Mouse (Mus musculus) forebrain, embryonic 10.5 days (tissue): ENCODE data around the gene Bbs9. TPM values are rescaled to one million over a fixed set of nuclear protein-coding genes. Genes with fewer than 3 reads are reported as not detected.
"Not testable (repeated sequence)": the region's sequence is repeated elsewhere in the genome, so short reads cannot be mapped to it uniquely, and the experiment has no call there.

Experiments used
- DNase-seq: peaks from one replicate; pipeline ENCODE4 v3.0.0-alpha.2; 2017; ENCODE audit warnings: low spot score; ENCODE audit errors: extremely low spot score
- H3K27ac ChIP-seq: fragments of 300-500 bp; sonication (generic); 2 replicates; pipeline ENCODE4 v1.5.1; 2016; ENCODE audit warnings: mild to moderate bottlenecking
- H3K27me3 ChIP-seq: fragments of 300-500 bp; sonication (generic); 2 replicates; pipeline ENCODE4 v1.6.1; 2016; ENCODE audit warnings: mild to moderate bottlenecking; ENCODE audit not compliant: poor library complexity, severe bottlenecking
- H3K36me3 ChIP-seq: fragments of 300-500 bp; sonication (generic); replicated peaks from 2 replicates; pipeline ENCODE4 v1.6.1; 2016; ENCODE audit warnings: mild to moderate bottlenecking, moderate library complexity
- H3K4me1 ChIP-seq: fragments of 300-500 bp; sonication (generic); 2 replicates; pipeline ENCODE4 v1.6.1; 2016
- H3K4me3 ChIP-seq: fragments of 300-500 bp; sonication (generic); 2 replicates; pipeline ENCODE4 v1.5.1; 2016; ENCODE audit warnings: mild to moderate bottlenecking, moderate library complexity
- H3K9me3 ChIP-seq: fragments of 300-500 bp; sonication (generic); 2 replicates; pipeline ENCODE4 v1.6.1; 2016; ENCODE audit warnings: mild to moderate bottlenecking, moderate library complexity
- WGBS: fragments of 180-500 bp; shearing (Covaris S2); methylation state at CpG from one replicate; pipeline ENCODE4 v1.1.7; 2016; 5-methylcytosine and 5-hydroxymethylcytosine counted together
- polyA plus RNA-seq: library from polyadenylated mRNA; unstranded; fragments of >200 nt; fragmentation: Nextera tagmentation; extraction: Ambion mirVana; gene quantifications from 2 replicates; pipeline ENCODE4 v1.2.1, GENCODE M21; 2016

Bbs9 gene
- polyA plus RNA-seq, 1 experiment from 2014 or later: 14.6 TPM

GRCm38 (mm10) chr9:22697811-22698210 lies 222.3 kb downstream of the Bbs9 start:
- no peak for DNase-seq
- WGBS: 64% methylated on average over 4 of the region's 4 CpGs
- H3K9me3 ChIP-seq: peaks cover 4% of the 10 kb centered on the region; the same call in 1 of the 2 replicates
- H3K27ac ChIP-seq: no peak overlapping the region
- no peak overlapping the region for H3K4me3 ChIP-seq
- no peaks in the 10 kb centered on the region for H3K36me3 ChIP-seq
- H3K4me1 ChIP-seq: peaks cover 9% of the 10 kb centered on the region
- no peaks in the 10 kb centered on the region for H3K27me3 ChIP-seq

GRCm38 (mm10) chr9:22698501-22698900 lies 223.0 kb downstream of the Bbs9 start:
- no peaks in the 10 kb centered on the region for H3K27me3 ChIP-seq
- peaks cover 10% of the 10 kb centered on the region for H3K9me3 ChIP-seq
- H3K4me3 ChIP-seq: no peak overlapping the region
- H3K36me3 ChIP-seq: no peaks in the 10 kb centered on the region
- H3K4me1 ChIP-seq: peaks cover 9% of the 10 kb centered on the region
- 10% methylated on average over 1 of the region's 1 CpGs for WGBS
- H3K27ac ChIP-seq: no peak overlapping the region
- no peak for DNase-seq

- H3K4me1 ChIP-seq: peaks cover 24% of the 10 kb centered on the region
- DNase-seq: no peak
- peaks cover 17% of the 10 kb centered on the region for H3K9me3 ChIP-seq
- H3K36me3 ChIP-seq: no peaks in the 10 kb centered on the region
- H3K27me3 ChIP-seq: peaks cover 18% of the 10 kb centered on the region
- H3K27ac ChIP-seq: no peak overlapping the region
- 93% methylated on average over 1 of the region's 1 CpGs for WGBS
- no peak overlapping the region for H3K4me3 ChIP-seq
These were observed 226.6 kb downstream of the Bbs9 start for GRCm38 (mm10) chr9:22702065-22702611.

GRCm38 (mm10) chr9:22702812-22703367 lies 227.4 kb downstream of the Bbs9 start:
- Histone ChIP-seq H3K4me1 (peaks cover 31% of the 10 kb centered on the region), H3K4me3 (no peak overlapping the region), H3K27ac (no peak overlapping the region), H3K36me3 (no peaks in the 10 kb centered on the region), H3K27me3 (peaks cover 18% of the 10 kb centered on the region), H3K9me3 (peaks cover 17% of the 10 kb centered on the region)
- DNase-seq: no peak
- WGBS: 89% methylated on average over 4 of the region's 4 CpGs

- Histone ChIP-seq H3K9me3 (peaks cover 17% of the 10 kb centered on the region), H3K27me3 (peaks cover 18% of the 10 kb centered on the region), H3K27ac (no peak overlapping the region), H3K36me3 (no peaks in the 10 kb centered on the region), H3K4me1 (peaks cover 31% of the 10 kb centered on the region), H3K4me3 (no peak overlapping the region)
- DNase-seq: no peak
- WGBS: 94% methylated on average over 2 of the region's 2 CpGs
These were observed 228.0 kb downstream of the Bbs9 start for GRCm38 (mm10) chr9:22703541-22703940.

GRCm38 (mm10) chr9:22707166-22707913 lies 231.8 kb downstream of the Bbs9 start:
- peak overlapping the region; percentile 63; the same call in 1 of the 2 replicates for H3K27ac ChIP-seq
- H3K4me1 ChIP-seq: peaks cover 40% of the 10 kb centered on the region
- peak; percentile 34 for DNase-seq
- no peak overlapping the region for H3K4me3 ChIP-seq
- 7% methylated on average over 11 of the region's 11 CpGs for WGBS
- no peaks in the 10 kb centered on the region for H3K36me3 ChIP-seq
- H3K9me3 ChIP-seq: peaks cover 13% of the 10 kb centered on the region
- H3K27me3 ChIP-seq: peaks cover 35% of the 10 kb centered on the region

GRCm38 (mm10) chr9:22708970-22709726 lies 233.6 kb downstream of the Bbs9 start:
- 51% methylated on average over 19 of the region's 19 CpGs for WGBS
- Histone ChIP-seq H3K9me3 (peaks cover under 1% of the 10 kb centered on the region; the same call in 1 of the 2 replicates), H3K4me1 (peaks cover 40% of the 10 kb centered on the region), H3K27me3 (peaks cover 33% of the 10 kb centered on the region), H3K36me3 (no peaks in the 10 kb centered on the region), H3K4me3 (no peak overlapping the region), H3K27ac (peak overlapping the region; percentile 70)
- peak; percentile 71 for DNase-seq

- 76% methylated on average over 7 of the region's 7 CpGs for WGBS
- H3K9me3 ChIP-seq: no peaks in the 10 kb centered on the region
- DNase-seq: no peak
- no peak overlapping the region for H3K4me3 ChIP-seq
- no peaks in the 10 kb centered on the region for H3K36me3 ChIP-seq
- H3K27ac ChIP-seq: no peak overlapping the region
- H3K4me1 ChIP-seq: peaks cover 40% of the 10 kb centered on the region
- H3K27me3 ChIP-seq: peaks cover 25% of the 10 kb centered on the region
These were observed 234.5 kb downstream of the Bbs9 start for GRCm38 (mm10) chr9:22710032-22710431.

- 84% methylated on average over 2 of the region's 2 CpGs for WGBS
These were observed 235.8 kb downstream of the Bbs9 start for GRCm38 (mm10) chr9:22711339-22711738.

GRCm38 (mm10) chr9:22712743-22713142 lies 237.2 kb downstream of the Bbs9 start:
- H3K36me3 ChIP-seq: no peaks in the 10 kb centered on the region
- H3K9me3 ChIP-seq: no peaks in the 10 kb centered on the region
- DNase-seq: no peak
- peaks cover 17% of the 10 kb centered on the region for H3K27me3 ChIP-seq
- H3K27ac ChIP-seq: no peak overlapping the region
- no peak overlapping the region for H3K4me3 ChIP-seq
- WGBS: 79% methylated on average over 3 of the region's 3 CpGs
- peaks cover 24% of the 10 kb centered on the region for H3K4me1 ChIP-seq

More at GRCm38 (mm10) chr9:22711339-22711738, 235.8 kb downstream of the Bbs9 start:
- H3K4me3 ChIP-seq: no peak overlapping the region
- no peak for DNase-seq
- H3K36me3 ChIP-seq: no peaks in the 10 kb centered on the region
- H3K27me3 ChIP-seq: peaks cover 17% of the 10 kb centered on the region
- no peak overlapping the region for H3K27ac ChIP-seq
- H3K9me3 ChIP-seq: no peaks in the 10 kb centered on the region
- H3K4me1 ChIP-seq: peaks cover 39% of the 10 kb centered on the region

GRCm38 (mm10) chr9:22713286-22713685 lies 237.8 kb downstream of the Bbs9 start:
- peak; percentile 66 for DNase-seq
- Histone ChIP-seq H3K4me1 (peaks cover 19% of the 10 kb centered on the region), H3K27me3 (peaks cover 17% of the 10 kb centered on the region)
- WGBS: 23% methylated on average over 4 of the region's 4 CpGs
- not testable (repeated sequence) for H3K36me3 ChIP-seq, H3K27ac ChIP-seq, H3K4me3 ChIP-seq, H3K9me3 ChIP-seq

GRCm38 (mm10) chr9:22717583-22717982 lies 242.1 kb downstream of the Bbs9 start:
- H3K4me1 ChIP-seq: 0 out of 2 replicates have a peak, but pooled peaks cover 4% of the 10 kb centered on the region
- no peaks in the 10 kb centered on the region for H3K27me3 ChIP-seq
- 91% methylated on average over 4 of the region's 4 CpGs for WGBS
- no peak for DNase-seq
- H3K36me3 ChIP-seq: no peaks in the 10 kb centered on the region
- no peak overlapping the region for H3K4me3 ChIP-seq
- no peak overlapping the region for H3K27ac ChIP-seq
- H3K9me3 ChIP-seq: no peaks in the 10 kb centered on the region
